Mouse (Mus musculus): ENCODE results near the gene Cdc42ep3.

DNA sequence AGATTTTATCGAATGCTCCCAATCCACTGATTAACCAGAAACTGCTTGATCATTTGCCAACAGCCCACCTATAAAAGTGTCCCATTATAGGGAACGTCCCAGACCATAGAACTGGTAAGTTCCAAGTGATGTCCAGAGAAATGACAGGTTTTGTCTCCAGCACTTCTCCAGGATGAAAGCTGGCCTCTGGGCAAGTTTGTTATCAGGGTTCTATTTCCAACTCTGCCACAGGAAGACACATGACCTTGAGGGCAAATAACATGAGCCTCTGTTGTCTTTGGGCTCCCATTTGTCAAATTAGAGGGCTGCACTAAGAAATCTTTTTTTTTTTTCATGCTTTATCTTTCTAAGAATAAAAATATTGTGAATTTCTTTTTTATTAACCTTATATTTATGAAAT is 45.5 kb upstream of the Cdc42ep3 start:
- TF ChIP-seq CTCF (IDR thresholded peaks at IDR 0.05; ENCODE audit: extremely low read depth, insufficient read depth, low read length) (no peak), POLR2A (IDR thresholded peaks at IDR 0.05; ENCODE audit: extremely low read depth, insufficient read depth, low read length) (no peak)

All from cortical plate, adult 2 months (tissue).